Mouse (Mus musculus): ENCODE results near the gene Ccdc60.

GRCm38 (mm10) chr5:116191596-116191995 lies 97.2 kb downstream of the Ccdc60 start:
- no peak for TF ChIP-seq EP300 (IDR thresholded peaks at IDR 0.05; ENCODE audit: low read depth)
- TF ChIP-seq CTCF (IDR thresholded peaks at IDR 0.05; ENCODE audit: low read depth) = no peak

All from heart, postnatal 0 days (tissue).